Mouse (Mus musculus): ENCODE results near the gene Cyba. TPM values are rescaled to one million over a fixed set of nuclear protein-coding genes. Genes with fewer than 3 reads are reported as not detected.

Gene Cyba
- total RNA-seq (2021): 10 to 100 TPM in 1 of 2 experiments, 1 to 10 TPM in 1; 8.8 to 10.1 TPM

GRCm38 (mm10) chr8:122432443-122433268 lies at the start of gene Cyba:
TSS of gene Cyba (minus strand) at chr8:122432930.
- intact Hi-C loops (cut with DNase I): no loop called here
- DNase-seq: peak; percentile 46

GRCm38 (mm10) chr8:122482448-122482847 lies 49.7 kb upstream of the Cyba start:
- intact Hi-C loops (cut with DNase I): no loop called here
- DNase-seq: no peak

- intact Hi-C loops (cut with DNase I): no loop called here
- peak; percentile 95 for DNase-seq
Observed at GRCm38 (mm10) chr8:122475580-122476320, 43.0 kb upstream of the Cyba start, which contains the start of the genes Rnf166 and Ctu2. TSS of gene Rnf166 (minus strand) at chr8:122476064. TSS of gene Ctu2 (plus strand) at chr8:122476143.

GRCm38 (mm10) chr8:122474951-122475560 lies 42.3 kb upstream of the Cyba start:
- DNase-seq: peak; percentile 61
- intact Hi-C loops (cut with DNase I): no loop called here

- intact Hi-C loops (cut with DNase I): no loop called here
- DNase-seq: no peak
Observed at GRCm38 (mm10) chr8:122473911-122474421, 41.2 kb upstream of the Cyba start.

- intact Hi-C loops (cut with DNase I): no loop called here
- no peak for DNase-seq
Observed at GRCm38 (mm10) chr8:122470691-122471090, 38.0 kb upstream of the Cyba start.

GRCm38 (mm10) chr8:122469965-122470364 lies 37.2 kb upstream of the Cyba start:
- no peak for DNase-seq
- intact Hi-C loops (cut with DNase I): no loop called here

GRCm38 (mm10) chr8:122469407-122469806 lies 36.7 kb upstream of the Cyba start:
- intact Hi-C loops (cut with DNase I): no loop called here
- DNase-seq: no peak

GRCm38 (mm10) chr8:122467816-122468215 lies 35.1 kb upstream of the Cyba start:
- intact Hi-C loops (cut with DNase I): no loop called here
- DNase-seq: no peak

- no peak for DNase-seq
- intact Hi-C loops (cut with DNase I): no loop called here
Observed at GRCm38 (mm10) chr8:122464985-122465384, 32.3 kb upstream of the Cyba start.

- intact Hi-C loops (cut with DNase I): no loop called here
- no peak for DNase-seq
Observed at GRCm38 (mm10) chr8:122463651-122464640, 31.2 kb upstream of the Cyba start.

- intact Hi-C loops (cut with DNase I): no loop called here
- no peak for DNase-seq
Observed at GRCm38 (mm10) chr8:122462510-122462909, 29.8 kb upstream of the Cyba start.

- DNase-seq: no peak
- intact Hi-C loops (cut with DNase I): no loop called here
Observed at GRCm38 (mm10) chr8:122461473-122462148, 28.9 kb upstream of the Cyba start.

- intact Hi-C loops (cut with DNase I): no loop called here
Observed at GRCm38 (mm10) chr8:122460524-122461472, 28.1 kb upstream of the Cyba start, which contains the start of gene Snai3. TSS of gene Snai3 (minus strand) at chr8:122460733.

GRCm38 (mm10) chr8:122459990-122460389 lies 27.3 kb upstream of the Cyba start:
- intact Hi-C loops (cut with DNase I): no loop called here
- DNase-seq: no peak

More at GRCm38 (mm10) chr8:122460524-122461472, 28.1 kb upstream of the Cyba start, which contains the start of gene Snai3:
- DNase-seq: no peak

GRCm38 (mm10) chr8:122459218-122459900 lies 26.6 kb upstream of the Cyba start:
- DNase-seq: peak; percentile 42
- intact Hi-C loops (cut with DNase I): no loop called here

- DNase-seq: no peak
- intact Hi-C loops (cut with DNase I): no loop called here
Observed at GRCm38 (mm10) chr8:122457171-122457570, 24.4 kb upstream of the Cyba start.

Measured in left cerebral cortex, postnatal 4 days (tissue).